Mouse (Mus musculus): Measurements from ENCODE around the gene Elmod1.

Gene Elmod1

DNA sequence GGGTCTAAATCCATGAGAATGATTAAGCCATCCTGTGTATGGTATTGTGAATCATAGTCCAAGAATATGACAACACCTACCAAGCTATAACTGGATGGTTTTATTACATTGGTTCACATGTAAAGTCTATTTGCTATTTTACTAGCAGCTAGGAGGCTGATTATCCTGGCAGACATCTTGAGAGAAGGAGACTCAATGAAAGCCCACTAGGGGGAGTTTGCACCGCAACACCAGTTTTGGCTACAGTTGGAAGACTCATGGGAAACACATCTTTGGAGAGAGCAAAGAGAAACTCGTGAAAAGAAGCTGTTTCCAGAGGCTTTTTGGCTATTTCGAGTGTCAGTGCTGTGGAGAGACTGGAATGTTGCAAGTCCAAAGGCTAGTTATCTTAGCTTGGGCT lies 69.7 kb downstream of the Elmod1 start:
- no peak for DNase-seq

DNA sequence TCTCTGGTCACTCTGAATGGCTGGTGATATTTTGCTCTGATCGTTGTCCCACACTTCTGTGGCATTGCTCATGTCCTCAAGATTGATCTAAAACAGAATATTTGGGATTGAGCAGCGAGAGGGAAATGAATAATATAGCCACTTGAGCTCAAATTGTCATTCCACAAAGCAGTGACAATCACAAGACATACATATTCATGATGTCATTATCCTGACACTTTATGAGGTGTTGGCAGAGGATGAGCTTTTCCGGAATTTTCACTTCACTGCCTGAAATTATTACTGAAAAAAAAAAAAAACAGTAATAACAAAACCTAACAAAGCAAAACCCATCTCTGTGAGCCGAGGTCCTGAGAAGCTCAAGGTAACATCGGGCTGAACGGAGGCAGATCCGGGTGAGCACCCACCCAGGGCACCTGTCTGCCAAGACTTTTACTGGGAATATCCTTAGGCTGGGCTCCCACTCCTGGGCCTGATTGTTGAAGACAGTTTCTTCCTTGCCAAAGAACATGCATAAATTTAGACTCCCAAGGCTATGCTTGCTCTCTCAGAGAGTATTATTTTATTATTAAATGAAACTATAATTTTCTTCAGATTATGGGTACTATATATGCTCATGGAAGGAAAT lies 71.8 kb downstream of the Elmod1 start:
- DNase-seq, result no peak

DNA sequence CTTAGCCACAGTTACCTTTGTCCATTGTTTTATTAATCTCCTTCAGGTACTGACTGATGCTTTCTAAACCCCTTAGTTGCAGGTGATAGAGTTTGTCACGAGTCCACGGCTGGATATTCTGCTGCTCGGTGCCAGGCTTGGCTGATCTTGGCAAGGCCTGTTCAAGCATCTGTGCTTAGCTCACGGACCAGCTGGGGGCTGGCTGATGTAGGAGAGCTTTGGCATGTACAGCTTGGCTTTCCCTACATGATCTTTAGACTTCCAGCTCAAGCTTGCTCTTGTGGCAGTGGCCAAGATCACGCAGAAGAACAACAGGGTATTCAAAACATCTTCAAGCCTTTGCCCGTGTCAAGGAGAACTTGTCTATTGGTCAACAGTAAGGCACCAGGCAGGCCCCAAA lies 75.3 kb downstream of the Elmod1 start:
- DNase-seq, result peak; percentile 61

DNA sequence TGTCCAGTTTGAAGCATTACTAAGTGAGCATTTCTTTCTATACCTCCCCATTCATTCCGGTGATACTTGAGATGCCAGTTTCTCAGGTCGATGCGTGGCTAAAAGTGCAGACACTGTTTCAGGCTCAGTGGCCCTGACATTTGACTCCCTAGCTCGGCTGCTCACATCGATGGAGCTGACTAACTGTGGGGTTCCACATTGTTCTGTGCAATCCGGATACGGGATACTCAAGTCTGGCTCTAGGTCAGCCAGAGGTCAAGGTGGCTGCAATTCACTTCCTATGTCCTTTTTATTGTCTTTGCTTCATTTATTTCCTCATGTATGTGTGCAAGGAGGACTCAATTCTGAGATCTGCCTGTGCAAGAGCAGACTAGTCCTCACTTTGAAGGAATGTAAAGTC lies 79.3 kb downstream of the Elmod1 start:
- DNase-seq, result no peak

DNA sequence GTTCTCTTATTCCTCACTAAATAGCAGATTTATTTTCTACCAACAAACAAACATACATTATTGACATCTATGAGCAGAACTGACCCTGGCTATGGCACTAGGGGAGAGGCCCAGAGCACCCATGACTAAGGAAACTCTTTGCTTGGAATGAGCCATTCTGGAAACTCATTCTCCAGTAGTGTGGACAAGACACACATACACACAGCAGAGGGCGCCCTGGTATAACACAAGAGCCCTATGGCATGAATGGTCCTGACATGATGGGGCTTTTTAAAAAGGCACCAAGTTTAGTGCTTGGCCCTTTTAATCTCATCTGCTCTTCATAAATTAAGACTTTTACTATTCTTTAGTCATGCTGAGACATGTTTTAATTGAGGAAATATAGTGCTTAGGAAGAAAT lies 85.0 kb downstream of the Elmod1 start:
- peak; percentile 71 for DNase-seq

DNA sequence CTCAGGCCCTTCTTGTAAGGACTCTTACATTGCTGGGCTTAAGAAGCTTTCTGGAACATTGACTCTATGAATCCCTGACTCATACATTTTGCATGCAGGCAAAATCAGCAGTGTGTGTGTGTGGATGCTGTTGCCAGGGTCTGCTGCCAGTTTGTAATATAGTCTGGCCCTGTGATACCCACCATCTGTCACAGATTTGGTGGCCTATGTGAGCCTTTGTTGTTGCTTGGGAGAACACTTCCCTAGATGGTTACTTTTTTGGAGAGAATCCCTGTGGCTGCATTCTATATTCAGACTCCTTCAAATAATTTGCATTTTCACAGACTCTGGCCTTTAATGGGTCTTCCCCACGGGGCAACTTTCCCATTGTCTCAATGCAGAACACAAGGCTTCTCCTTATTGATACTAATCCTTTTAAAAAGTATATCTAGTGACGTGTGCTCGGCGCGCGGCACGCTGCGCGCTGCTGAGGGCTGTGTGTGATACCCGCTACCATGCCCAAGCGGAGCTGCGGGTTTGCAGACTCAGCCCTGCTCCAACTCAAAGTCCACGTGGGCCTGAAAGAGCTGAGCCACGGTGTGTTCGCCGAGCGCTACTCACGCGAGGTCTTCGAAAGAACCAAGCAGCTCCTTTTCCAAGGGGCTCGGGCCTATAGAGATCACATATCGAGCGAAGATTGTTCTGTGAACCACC lies 91.4 kb downstream of the Elmod1 start:
- DNase-seq, result no peak

DNA sequence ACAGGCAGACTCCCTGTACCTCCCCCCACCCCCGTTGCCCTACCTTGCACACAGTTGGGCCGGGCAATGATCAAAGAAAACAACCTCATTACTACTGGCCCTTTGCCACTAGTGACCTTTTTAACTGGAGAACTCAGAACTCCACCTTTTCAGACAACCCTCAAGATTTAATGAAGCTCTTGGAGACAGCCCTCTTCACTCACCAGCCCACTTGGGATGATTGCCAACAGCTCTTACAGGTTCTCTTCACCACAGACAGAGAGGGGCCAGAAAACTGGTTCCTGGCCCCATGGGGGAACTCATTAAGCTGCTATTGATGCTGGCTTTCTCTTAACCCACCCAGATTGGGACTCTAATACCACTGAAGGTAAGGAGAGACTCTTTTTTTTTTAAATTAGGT lies 97.7 kb downstream of the Elmod1 start:
- no peak for DNase-seq

DNA sequence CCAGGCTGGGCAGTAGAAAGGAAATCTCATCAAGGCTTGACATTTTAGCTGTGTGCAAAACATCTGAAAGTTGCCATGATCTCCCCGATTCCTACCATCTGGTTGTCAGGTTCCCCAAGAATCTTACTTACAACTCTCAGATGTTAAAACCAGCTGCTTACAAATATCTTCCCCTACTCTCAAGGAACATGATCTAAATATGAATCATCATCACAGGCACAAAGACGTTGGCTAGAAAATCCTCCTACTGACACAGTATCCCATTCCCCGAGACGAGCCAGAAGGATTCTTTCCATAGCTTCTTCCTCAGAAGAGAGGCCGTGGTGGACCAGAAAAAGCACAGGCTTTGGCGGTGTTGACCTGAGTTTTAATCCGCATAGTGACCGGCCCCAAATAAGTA lies 101.9 kb downstream of the Elmod1 start:
- no peak for DNase-seq

Measured in layer of hippocampus, adult 9-11 months (tissue).